Mouse (Mus musculus) macrophage (primary cell): ENCODE results near the gene Olfr743. TPM values are rescaled to one million over a fixed set of nuclear protein-coding genes. Genes with fewer than 3 reads are reported as not detected.
"Not testable (repeated sequence)": the region's sequence is repeated elsewhere in the genome, so short reads cannot be mapped to it uniquely, and the experiment has no call there.

ENCODE experiments used
- H3K27ac ChIP-seq: fragments of 350-480 bp; formaldehyde crosslinking; 2 replicates; pipeline ENCODE4 v1.9.0; 2021
- H3K36me3 ChIP-seq: fragments of 350-480 bp; formaldehyde crosslinking; 2 replicates; pipeline ENCODE4 v1.9.0; 2021; ENCODE audit errors: inconsistent target
- H3K4me3 ChIP-seq: fragments of 350-480 bp; formaldehyde crosslinking; 2 replicates; pipeline ENCODE4 v1.9.0; 2021; ENCODE audit errors: inconsistent target
- H3K79me2 ChIP-seq: fragments of 350-480 bp; formaldehyde crosslinking; 2 replicates; pipeline ENCODE4 v1.9.0; 2021; ENCODE audit errors: inconsistent target
- WGBS: methylation state at CpG from one replicate; pipeline ENCODE4 v1.1.7; 2026; ENCODE audit warnings: inconsistent platforms; ENCODE audit not compliant: missing documents; 5-methylcytosine and 5-hydroxymethylcytosine counted together
- polyA plus RNA-seq: library from polyadenylated mRNA; stranded (reverse); fragments of 250-400 nt; gene quantifications from 3 replicates; pipeline ENCODE4 v1.2.4, GENCODE M21; 2018; ENCODE audit warnings: inconsistent platforms
- total RNA-seq, 78 experiments: library from RNA; depleted of rRNA; stranded (reverse); fragments of 250-400 nt; gene quantifications; 1 replicate in 9 of 78; 2 replicates in 24 of 78; 3 replicates in 43 of 78; 4 replicates in 2 of 78; pipeline ENCODE4 v1.2.4; 2018; ENCODE audit warnings: inconsistent platforms in 56 of 78

Gene Olfr743
- not detected for total RNA-seq (2018; cell fraction: chromatin; rRNA removed)
- not detected for total RNA-seq (2018; cell fraction: cytosol; rRNA removed)
- total RNA-seq (2018; cell fraction: nucleus; rRNA removed): not detected
- polyA plus RNA-seq: not detected in 3 replicates

DNA sequence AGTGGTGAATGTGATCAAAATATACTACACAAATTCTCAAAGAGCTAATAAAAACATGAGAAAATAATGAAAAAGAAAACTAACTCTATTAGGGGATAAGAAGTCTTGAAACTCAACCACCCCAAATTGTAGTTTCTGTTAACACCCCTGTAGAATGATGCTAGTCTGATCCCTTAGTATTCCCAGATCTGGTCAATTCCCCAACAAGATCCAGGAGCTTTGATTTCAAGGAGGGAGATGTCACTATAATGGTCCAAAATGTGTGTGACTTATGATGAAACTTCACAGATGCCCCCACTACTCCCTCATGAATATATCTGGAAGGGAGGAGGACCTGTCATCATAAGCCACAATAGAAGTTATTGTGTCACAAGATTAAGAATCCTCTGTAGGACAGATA, at the start of gene Olfr743:
Gene Olfr743 (plus strand): TSS at position 301 of the 400 bp plus-strand sequence.
- Histone ChIP-seq H3K36me3 (no peaks in the 10 kb centered on the region), H3K4me3 (no peak within 1 kb of the TSS), H3K27ac (no peak within 1 kb of the TSS), H3K79me2 (no peaks in the 10 kb centered on the region)

DNA sequence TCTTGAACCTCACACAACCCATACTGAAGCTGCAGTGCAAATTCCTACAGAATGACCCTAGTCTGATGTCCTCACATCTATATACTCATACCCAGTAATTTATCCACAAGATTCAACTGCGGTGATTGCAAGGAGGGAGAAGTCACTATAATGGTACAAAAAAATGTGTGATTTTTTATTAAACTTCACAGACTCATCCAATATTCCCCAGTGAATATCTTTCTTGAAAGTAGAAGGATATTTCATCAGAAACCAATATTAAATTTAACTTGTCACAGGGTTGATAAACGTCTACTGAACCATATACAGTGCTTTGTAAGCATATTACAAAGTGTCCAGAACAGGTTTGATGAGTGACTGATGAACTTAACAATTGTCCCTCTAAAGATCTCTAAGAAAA, 49.2 kb upstream of the Olfr743 start, which contains the start of gene Olfr741:
Gene Olfr741 (plus strand): TSS at position 301 of the 400 bp plus-strand sequence.
- no peak within 1 kb of the TSS for H3K27ac ChIP-seq
- no peak within 1 kb of the TSS for H3K4me3 ChIP-seq
- no peaks in the 10 kb centered on the region for H3K36me3 ChIP-seq
- 81% methylated on average over 2 of the region's 2 CpGs for WGBS
- no peaks in the 10 kb centered on the region for H3K79me2 ChIP-seq

DNA sequence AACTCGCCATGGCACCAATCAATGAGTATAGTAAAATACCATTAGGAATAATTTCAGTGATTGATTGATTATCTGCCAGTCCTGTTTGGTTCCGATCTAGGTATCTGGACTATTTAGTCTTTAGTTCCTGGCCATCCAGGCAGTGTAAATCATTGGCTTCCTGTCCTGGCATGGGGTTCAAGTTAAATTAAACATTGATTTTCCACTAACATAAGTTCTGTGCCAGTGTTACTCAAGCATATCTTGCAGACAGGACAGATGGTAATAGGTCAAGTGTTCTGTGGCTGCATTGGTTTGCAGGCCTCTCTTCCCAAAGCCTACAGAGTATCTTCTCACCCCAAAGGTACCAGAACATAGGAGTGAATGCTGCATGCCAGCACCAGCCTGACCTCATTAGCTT, 43.2 kb upstream of the Olfr743 start:
- no peak overlapping the region for H3K4me3 ChIP-seq
- H3K79me2 ChIP-seq: no peaks in the 10 kb centered on the region
- 68% methylated on average over 2 of the region's 2 CpGs for WGBS
- H3K36me3 ChIP-seq: no peaks in the 10 kb centered on the region
- no peak overlapping the region for H3K27ac ChIP-seq

DNA sequence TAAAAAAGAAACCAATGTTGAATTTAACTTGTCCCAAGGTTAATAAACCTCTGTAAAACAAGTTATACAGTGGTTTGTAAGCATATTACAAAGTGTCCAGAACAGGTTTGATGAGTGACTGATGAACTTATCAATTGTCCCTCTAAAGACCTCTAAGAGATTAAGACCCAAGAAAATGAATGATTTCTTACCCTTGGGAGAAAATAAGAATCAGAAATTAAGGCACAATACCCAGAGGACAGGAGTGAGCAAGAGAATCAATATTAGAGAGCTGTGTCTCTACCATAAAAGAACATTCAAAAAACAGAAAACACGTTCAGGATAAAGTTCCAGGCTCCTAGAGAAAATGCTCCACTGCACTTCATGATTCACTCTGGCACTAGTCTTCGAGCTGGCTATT, 18.3 kb upstream of the Olfr743 start, which contains the start of gene Olfr742:
Gene Olfr742 (plus strand): TSS at position 301 of the 400 bp plus-strand sequence.
- no peak within 1 kb of the TSS for H3K27ac ChIP-seq
- 52% methylated on average over 2 of the region's 2 CpGs for WGBS

DNA sequence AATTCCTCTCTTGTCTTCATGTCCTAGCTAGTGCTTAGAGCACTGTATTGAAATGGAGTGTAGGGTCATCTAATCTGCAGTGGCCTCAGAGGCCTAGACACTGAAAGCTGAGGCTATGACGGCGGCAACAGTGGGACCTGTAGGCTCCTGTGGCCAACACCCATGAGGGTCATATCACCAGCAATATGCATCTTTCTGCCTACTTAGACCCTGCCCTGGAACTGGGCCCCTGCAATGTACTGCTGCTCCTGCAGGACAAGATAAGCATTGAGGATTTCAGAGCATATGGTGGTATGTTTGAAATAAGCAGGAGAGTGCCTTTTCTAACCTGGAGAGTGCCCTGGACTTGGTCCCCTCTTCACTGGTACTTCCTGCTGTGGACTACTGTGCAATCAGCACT, 31.1 kb downstream of the Olfr743 start:
- H3K27ac ChIP-seq: no peak overlapping the region
- no peaks in the 10 kb centered on the region for H3K36me3 ChIP-seq
- 94% methylated on average over 2 of the region's 2 CpGs for WGBS
- no peak overlapping the region for H3K4me3 ChIP-seq
- no peaks in the 10 kb centered on the region for H3K79me2 ChIP-seq

More for the DNA sequence above, 18.3 kb upstream of the Olfr743 start, which contains the start of gene Olfr742:
- Histone ChIP-seq H3K4me3 (no peak within 1 kb of the TSS), H3K36me3 (no peaks in the 10 kb centered on the region), H3K79me2 (no peaks in the 10 kb centered on the region)

DNA sequence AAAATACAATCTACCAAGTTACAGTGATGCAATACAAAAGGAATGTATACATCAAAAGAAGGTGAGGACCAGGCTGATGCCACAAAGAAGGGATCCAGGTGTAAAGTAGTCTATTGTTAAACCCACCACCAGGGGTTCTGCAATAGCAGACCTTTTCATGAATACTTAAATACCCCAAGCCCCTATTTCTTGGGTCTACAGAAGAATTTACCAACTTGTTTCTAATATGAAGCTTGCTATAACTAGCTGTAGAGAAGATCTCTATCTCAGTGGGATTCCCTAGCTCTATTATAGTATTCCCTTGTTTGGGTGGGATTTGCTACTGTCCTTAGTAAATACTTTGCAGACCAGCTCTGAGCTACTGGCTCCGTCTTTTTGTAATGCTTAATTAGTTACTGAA, 51.4 kb downstream of the Olfr743 start:
- H3K79me2 ChIP-seq, H3K4me3 ChIP-seq, H3K27ac ChIP-seq, H3K36me3 ChIP-seq: not testable (repeated sequence)
- WGBS: 85% methylated on average over 1 of the region's 1 CpGs

Other genes with a start within 250 kb of the Olfr743 start
- gene Olfr732, start 237.6 kb upstream of the Olfr743 start, polyA plus RNA-seq: not detected in 3 replicates
- gene Olfr733, start 220.3 kb upstream of the Olfr743 start, polyA plus RNA-seq: not detected in 3 replicates
- not detected in 3 replicates for gene Olfr734, start 195.1 kb upstream of the Olfr743 start, polyA plus RNA-seq
- gene Olfr735, start 173.0 kb upstream of the Olfr743 start, polyA plus RNA-seq: not detected in 3 replicates
- gene Tlr11, start 163.9 kb upstream of the Olfr743 start, polyA plus RNA-seq: 0.07 to 0.63 TPM (median 0.55 TPM) in 3 replicates
- not detected in 3 replicates for gene Olfr736, start 140.7 kb upstream of the Olfr743 start, polyA plus RNA-seq
- not detected in 3 replicates for gene Olfr738, start 114.3 kb upstream of the Olfr743 start, polyA plus RNA-seq
- gene Olfr739, start 103.2 kb upstream of the Olfr743 start, polyA plus RNA-seq: not detected in 3 replicates
- gene Olfr740, start 76.3 kb upstream of the Olfr743 start, polyA plus RNA-seq: not detected in 3 replicates
- gene Olfr741, start 49.1 kb upstream of the Olfr743 start, polyA plus RNA-seq: not detected in 3 replicates
- gene Olfr742, start 18.2 kb upstream of the Olfr743 start, polyA plus RNA-seq: not detected in 3 replicates
- gene Olfr744, start 93.0 kb downstream of the Olfr743 start, polyA plus RNA-seq: not detected in 3 replicates
- gene Olfr745, start 117.5 kb downstream of the Olfr743 start, polyA plus RNA-seq: not detected in 3 replicates
- gene Olfr746, start 125.2 kb downstream of the Olfr743 start, polyA plus RNA-seq: not detected in 3 replicates
- not detected in 3 replicates for gene Olfr747, start 171.4 kb downstream of the Olfr743 start, polyA plus RNA-seq
- not detected in 3 replicates for gene Olfr748, start 185.5 kb downstream of the Olfr743 start, polyA plus RNA-seq
- not detected in 3 replicates for gene Olfr749, start 223.3 kb downstream of the Olfr743 start, polyA plus RNA-seq